Mouse (Mus musculus) bone marrow, adult 2 months (tissue): ENCODE results near the gene Hoxc11.

ENCODE experiments used
- CTCF ChIP-seq: fragments of 200-500 bp; IDR thresholded peaks from 2 replicates; pipeline ENCODE4 v1.5.1; 2011; ENCODE audit warnings: low read length, control low read depth; ENCODE audit not compliant: control insufficient read depth, insufficient read depth
- POLR2A ChIP-seq: fragments of 200-500 bp; IDR thresholded peaks from 2 replicates; pipeline ENCODE4 v1.6.1; 2011; ENCODE audit warnings: low read depth, mild to moderate bottlenecking, control low read depth, low read length, borderline replicate concordance; ENCODE audit not compliant: control insufficient read depth

DNA sequence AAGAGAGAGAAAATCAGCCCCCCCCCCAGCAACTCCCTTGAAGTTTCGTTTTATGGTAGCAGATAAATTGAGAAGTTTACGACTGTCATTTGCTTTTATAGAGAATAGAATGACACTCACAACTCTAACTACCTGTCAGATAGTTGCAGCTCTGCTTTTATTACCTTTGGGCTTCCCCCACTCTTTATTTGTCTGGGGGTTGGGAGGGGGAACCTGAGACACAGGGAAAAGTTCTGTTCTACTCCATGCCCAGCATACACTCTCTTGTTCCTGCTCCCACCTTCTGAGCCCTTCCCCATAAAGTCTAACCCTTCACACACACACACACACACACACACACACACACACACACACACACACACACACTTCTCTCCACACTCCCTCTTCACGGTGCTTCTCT is 38.6 kb downstream of the Hoxc11 start:
- TF ChIP-seq POLR2A (no peak), CTCF (no peak)
